Mouse (Mus musculus) midbrain, postnatal 0 days (tissue): ENCODE measurements at regions not wholly inside any gene's neighbourhood (a gene's known extent, or its start where the extent isn't known, plus 50 kb on each side); places are given as distances from the start of the nearest gene placed in this dataset.

ENCODE experiments used
- ATAC-seq: fragments of 200-750 bp; cut with Nextera tagmentation; 2 replicates; pipeline ENCODE4 v1.8.0; 2017; ENCODE audit warnings: moderate number of reproducible peaks, mild to moderate bottlenecking, moderate TSS enrichment, moderate library complexity; ENCODE audit not compliant: low FRiP score
- DNase-seq: peaks from one replicate; pipeline ENCODE4 v3.0.0-alpha.2; 2015; ENCODE audit warnings: low spot score
- H3K27ac ChIP-seq: fragments of 300-500 bp; sonication (generic); 2 replicates; pipeline ENCODE4 v1.5.1; 2014; ENCODE audit warnings: low read depth, mild to moderate bottlenecking, low read length, mixed read lengths
- H3K27me3 ChIP-seq: fragments of 300-500 bp; sonication (generic); 2 replicates; pipeline ENCODE4 v1.6.1; 2014; ENCODE audit warnings: low read length, control low read depth, mixed read lengths; ENCODE audit not compliant: insufficient read depth
- H3K36me3 ChIP-seq: fragments of 300-500 bp; sonication (generic); 2 replicates; pipeline ENCODE4 v1.6.1; 2014; ENCODE audit warnings: low read length, control low read depth, mixed read lengths; ENCODE audit not compliant: insufficient read depth
- H3K4me1 ChIP-seq: fragments of 300-500 bp; sonication (generic); 2 replicates; pipeline ENCODE4 v1.6.1; 2014; ENCODE audit warnings: mild to moderate bottlenecking, control low read depth, antibody characterized with exemption, low read length, mixed read lengths; ENCODE audit not compliant: insufficient read depth
- H3K4me2 ChIP-seq: fragments of 300-500 bp; sonication (generic); 2 replicates; pipeline ENCODE4 v1.6.1; 2014; ENCODE audit warnings: low read depth, mild to moderate bottlenecking, low read length, mixed read lengths; ENCODE audit not compliant: poor library complexity, severe bottlenecking
- H3K4me3 ChIP-seq: fragments of 300-500 bp; sonication (generic); 2 replicates; pipeline ENCODE4 v1.5.1; 2014; ENCODE audit warnings: low read depth, mild to moderate bottlenecking, low read length, moderate library complexity
- H3K9ac ChIP-seq: fragments of 300-500 bp; sonication (generic); replicated peaks from 2 replicates; pipeline ENCODE4 v1.6.1; 2014; ENCODE audit warnings: mild to moderate bottlenecking, low read length, moderate library complexity, mixed read lengths; ENCODE audit not compliant: poor library complexity, severe bottlenecking
- H3K9me3 ChIP-seq: fragments of 300-500 bp; sonication (generic); 2 replicates; pipeline ENCODE4 v1.6.1; 2016; ENCODE audit warnings: low read length, control low read depth
- CTCF ChIP-seq: IDR thresholded peaks from 2 replicates; pipeline ENCODE4 v1.5.1; 2016; ENCODE audit warnings: antibody characterized with exemption, mild to moderate bottlenecking
- WGBS: fragments of 180-500 bp; shearing (Covaris S2); extraction: QIAGEN DNeasy Blood & Tissue Kit; methylation state at CpG from one replicate; pipeline ENCODE4 v1.1.7; 2014; 5-methylcytosine and 5-hydroxymethylcytosine counted together

DNA sequence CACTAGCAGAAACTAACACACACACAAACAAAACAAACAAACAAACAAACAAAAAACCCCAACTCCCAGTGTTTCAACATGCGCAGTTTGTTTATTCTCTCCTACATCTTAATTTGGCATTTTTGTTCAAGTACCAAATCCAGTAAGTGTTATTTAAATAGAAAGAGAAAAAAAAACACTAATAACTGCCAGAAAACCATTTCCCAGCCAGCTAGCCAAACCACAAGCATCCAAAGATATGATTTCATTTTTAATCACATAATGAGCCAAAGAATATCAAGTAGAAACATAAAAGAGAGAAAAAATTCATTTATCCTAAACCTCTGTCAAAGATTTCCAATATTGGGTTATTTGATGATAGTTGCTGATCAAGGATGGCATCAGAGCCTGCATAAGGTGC lies 102.3 kb downstream of the Snx18 start:
- Histone ChIP-seq H3K9me3 (no peaks in the 10 kb centered on the region), H3K36me3 (no peaks in the 10 kb centered on the region), H3K27me3 (no peaks in the 10 kb centered on the region), H3K4me3 (no peak overlapping the region), H3K9ac (no peak overlapping the region), H3K4me1 (no peaks in the 10 kb centered on the region), H3K4me2 (no peak overlapping the region), H3K27ac (no peak overlapping the region)
- ATAC-seq: no peak
- no peak for TF ChIP-seq CTCF
- WGBS: 96% methylated on average over 1 of the region's 1 CpGs
- no peak for DNase-seq

DNA sequence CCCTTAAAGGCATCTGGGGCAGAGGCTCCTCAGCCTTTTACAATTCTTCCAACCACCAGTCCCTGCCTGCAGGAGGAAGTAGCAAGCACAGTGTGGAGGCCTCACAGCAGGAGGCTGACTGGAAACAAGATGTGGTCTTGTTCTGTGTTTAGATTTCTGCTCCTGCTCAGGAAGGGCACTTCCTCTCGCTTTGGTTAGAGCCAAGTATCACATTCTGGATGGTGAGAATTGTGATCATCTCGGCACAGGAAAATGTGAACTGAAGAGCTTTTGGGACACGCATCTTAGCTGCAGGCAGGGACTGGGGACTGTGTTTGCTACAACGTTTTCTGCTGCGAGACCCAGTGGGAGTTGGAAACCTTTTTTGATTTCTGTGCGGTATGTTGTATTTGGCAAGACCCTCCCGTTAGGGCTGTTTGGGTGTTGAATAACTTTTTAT lies 103.2 kb downstream of the Snx18 start:
- H3K9me3 ChIP-seq: no peaks in the 10 kb centered on the region
- H3K4me2 ChIP-seq: no peak overlapping the region
- TF ChIP-seq CTCF: peak; percentile 31
- no peak overlapping the region for H3K27ac ChIP-seq
- ATAC-seq (no peak), DNase-seq (peak; percentile 36)
- no peaks in the 10 kb centered on the region for H3K36me3 ChIP-seq
- WGBS: 42% methylated on average over 7 of the region's 7 CpGs
- H3K4me1 ChIP-seq: no peaks in the 10 kb centered on the region
- no peak overlapping the region for H3K9ac ChIP-seq
- H3K27me3 ChIP-seq: no peaks in the 10 kb centered on the region
- H3K4me3 ChIP-seq: no peak overlapping the region

DNA sequence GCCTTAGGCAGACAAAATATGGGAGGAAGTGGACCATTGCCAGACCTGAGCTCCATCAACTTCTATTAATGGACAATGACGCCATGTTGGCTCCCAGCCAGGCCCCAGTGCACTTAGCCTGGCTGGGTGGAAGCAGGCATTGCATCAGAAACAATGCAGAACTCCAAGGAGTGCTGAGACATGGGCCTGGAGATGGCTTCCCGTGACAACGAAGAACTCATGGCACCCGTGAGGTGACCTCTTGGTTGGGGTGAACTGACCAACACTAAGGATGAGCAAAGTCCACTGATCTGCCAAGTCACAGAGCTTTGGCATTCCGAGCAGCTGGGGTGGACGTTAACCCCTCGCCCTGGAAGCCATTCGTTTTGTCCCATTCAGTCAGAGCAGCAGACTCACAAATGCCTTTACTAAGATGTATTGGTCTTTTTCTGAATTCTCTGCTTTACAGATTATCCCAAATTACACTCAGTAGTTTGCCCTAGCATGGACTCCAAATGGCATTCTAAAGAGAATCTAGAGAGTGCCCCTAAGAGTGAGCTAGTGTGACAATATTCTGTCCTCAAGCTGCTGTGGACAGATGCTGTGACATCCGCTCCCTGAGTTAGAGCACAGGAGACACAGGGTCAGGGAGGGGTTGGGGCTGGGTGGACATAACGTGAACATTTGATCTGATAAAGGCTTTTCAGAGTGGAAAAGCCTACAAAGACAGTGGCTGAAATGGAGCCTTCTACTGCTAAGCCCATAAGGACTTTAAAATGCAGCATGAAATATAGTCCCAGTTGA lies 108.8 kb downstream of the Snx18 start:
- Histone ChIP-seq H3K4me2 (no peak overlapping the region), H3K4me1 (no peaks in the 10 kb centered on the region), H3K9me3 (no peaks in the 10 kb centered on the region), H3K4me3 (no peak overlapping the region), H3K27me3 (no peaks in the 10 kb centered on the region), H3K27ac (no peak overlapping the region), H3K9ac (no peak overlapping the region), H3K36me3 (no peaks in the 10 kb centered on the region)
- ATAC-seq (0 out of 2 replicates have a peak, but pooled peaks have one; percentile 34), DNase-seq (peak; percentile 81)
- no peak for TF ChIP-seq CTCF
- WGBS: 74% methylated on average over 10 of the region's 10 CpGs

DNA sequence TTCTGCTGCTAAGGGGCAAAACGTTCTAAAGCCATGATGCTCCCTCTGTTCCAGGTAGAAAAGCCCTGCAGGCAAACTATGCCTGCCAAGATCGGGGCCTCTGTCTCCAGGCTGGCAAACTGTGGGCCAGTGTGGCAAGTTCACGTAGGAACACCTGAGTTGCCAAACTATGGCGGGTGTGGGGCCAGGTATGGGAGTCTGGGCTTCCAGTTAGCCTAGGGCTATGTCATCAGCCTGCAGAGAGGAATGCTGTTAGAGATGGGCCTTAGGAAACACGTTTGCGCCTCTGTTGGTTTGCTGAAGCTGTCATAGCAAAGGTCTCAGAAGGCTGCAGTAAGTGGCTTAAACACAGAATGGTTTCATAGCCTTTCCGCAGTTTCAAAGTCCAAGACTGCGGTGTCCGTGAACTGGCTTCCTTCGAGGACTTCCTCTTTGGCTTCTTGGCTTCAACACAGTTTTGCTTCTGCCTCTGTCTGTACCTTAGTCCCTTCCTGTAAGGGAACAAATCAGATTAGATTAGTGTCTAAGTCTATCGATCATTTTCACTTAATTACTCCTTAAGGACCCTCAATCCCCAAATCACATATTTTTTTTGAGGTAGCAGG lies 110.1 kb downstream of the Snx18 start:
- 90% methylated on average over 11 of the region's 11 CpGs for WGBS
- no peak for ATAC-seq
- TF ChIP-seq CTCF: no peak

DNA sequence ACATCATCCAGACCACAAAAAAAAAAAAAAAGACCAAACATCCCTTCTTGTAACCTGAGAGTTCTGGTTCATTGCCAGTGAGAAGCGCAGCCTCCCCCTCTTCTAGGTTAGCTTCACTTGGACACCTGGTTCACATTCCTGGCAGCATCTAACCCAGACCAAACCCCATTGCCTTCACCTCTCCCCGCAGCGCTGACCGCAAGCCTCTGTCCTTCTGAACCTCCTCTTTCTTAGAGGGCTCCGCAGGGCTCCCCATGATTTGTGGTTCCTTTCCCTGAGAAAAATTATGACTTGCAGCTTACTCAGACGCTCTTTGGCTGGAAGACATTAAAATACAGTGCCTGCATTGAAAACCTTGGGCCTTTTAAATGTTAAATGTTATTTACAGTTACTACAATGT lies 115.8 kb downstream of the Snx18 start:
- ATAC-seq: no peak
- H3K4me2 ChIP-seq: no peak overlapping the region
- no peak overlapping the region for H3K4me3 ChIP-seq
- H3K36me3 ChIP-seq: no peaks in the 10 kb centered on the region
- TF ChIP-seq CTCF: no peak
- H3K4me1 ChIP-seq: no peaks in the 10 kb centered on the region
- WGBS: 95% methylated on average over 6 of the region's 6 CpGs
- no peaks in the 10 kb centered on the region for H3K27me3 ChIP-seq
- no peak overlapping the region for H3K9ac ChIP-seq
- DNase-seq: no peak
- H3K9me3 ChIP-seq: no peaks in the 10 kb centered on the region
- no peak overlapping the region for H3K27ac ChIP-seq

More for the DNA sequence above, 110.1 kb downstream of the Snx18 start:
- no peak overlapping the region for H3K9ac ChIP-seq
- no peak for DNase-seq
- no peaks in the 10 kb centered on the region for H3K9me3 ChIP-seq
- H3K4me3 ChIP-seq: no peak overlapping the region
- no peaks in the 10 kb centered on the region for H3K4me1 ChIP-seq
- no peak overlapping the region for H3K4me2 ChIP-seq
- H3K36me3 ChIP-seq: no peaks in the 10 kb centered on the region
- H3K27ac ChIP-seq: no peak overlapping the region
- H3K27me3 ChIP-seq: no peaks in the 10 kb centered on the region

DNA sequence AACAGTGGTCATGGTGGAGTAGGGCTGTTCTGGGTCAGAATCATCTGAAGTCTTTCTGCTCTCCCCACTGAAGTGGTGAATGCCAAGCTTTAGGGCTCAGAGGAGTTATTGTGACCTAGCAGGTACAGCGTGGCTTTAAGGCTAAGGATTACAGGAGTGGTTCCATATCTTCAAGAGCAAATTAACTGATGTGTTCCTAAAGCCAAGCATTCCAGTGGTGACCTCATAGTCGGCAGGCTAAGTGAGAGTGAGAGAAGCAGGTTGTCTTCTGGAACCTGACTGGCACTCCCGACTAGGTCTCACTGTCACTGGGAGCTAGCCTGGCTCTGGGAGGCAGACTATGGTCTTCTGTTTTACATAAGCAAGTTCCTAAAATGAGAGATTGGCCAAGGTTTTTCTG lies 116.3 kb downstream of the Snx18 start:
- no peak overlapping the region for H3K27ac ChIP-seq
- WGBS: 79% methylated on average over 3 of the region's 3 CpGs
- no peaks in the 10 kb centered on the region for H3K9me3 ChIP-seq
- H3K4me3 ChIP-seq: no peak overlapping the region
- no peak for TF ChIP-seq CTCF
- no peaks in the 10 kb centered on the region for H3K27me3 ChIP-seq
- DNase-seq: no peak
- H3K9ac ChIP-seq: no peak overlapping the region
- no peak overlapping the region for H3K4me2 ChIP-seq
- no peaks in the 10 kb centered on the region for H3K4me1 ChIP-seq
- no peak for ATAC-seq
- no peaks in the 10 kb centered on the region for H3K36me3 ChIP-seq
